Mouse (Mus musculus): ENCODE measurements around the gene Eif4a1. TPM values are rescaled to one million over a fixed set of nuclear protein-coding genes. Genes with fewer than 3 reads are reported as not detected.
A peak's percentile ranks its signal among the peaks of the same experiment; 100 is the strongest.

The Eif4a1 gene
- total RNA-seq, 2 experiments from 2014 or later = 1,029 to 1,141 TPM

GRCm38 (mm10) chr11:69680136-69680855 is 8.1 kb upstream of the Eif4a1 start:
- ATAC-seq (replicated peaks; ENCODE audit: poor library complexity) = no peak

- no peak for ATAC-seq (replicated peaks; ENCODE audit: poor library complexity)
Observed at GRCm38 (mm10) chr11:69679144-69679543, 6.9 kb upstream of the Eif4a1 start.

GRCm38 (mm10) chr11:69671726-69672124 is 498 bp downstream of the Eif4a1 start:
- no peak; the same call in 1 of the 2 replicates for ATAC-seq (replicated peaks; ENCODE audit: poor library complexity)

GRCm38 (mm10) chr11:69670786-69671725 is 1.2 kb downstream of the Eif4a1 start:
- ATAC-seq (replicated peaks; ENCODE audit: poor library complexity) = peak; percentile 66

- no peak for ATAC-seq (replicated peaks; ENCODE audit: poor library complexity)
Observed at GRCm38 (mm10) chr11:69666665-69667005, 5.6 kb downstream of the Eif4a1 start.

GRCm38 (mm10) chr11:69665961-69666664 is 6.1 kb downstream of the Eif4a1 start, which contains the start of gene Cd68:
Gene Cd68 (minus strand): TSS chr11:69666153.
- peak; percentile 62 for ATAC-seq (replicated peaks; ENCODE audit: poor library complexity)

- ATAC-seq (replicated peaks; ENCODE audit: poor library complexity) = no peak
Observed at GRCm38 (mm10) chr11:69665457-69665960, 6.7 kb downstream of the Eif4a1 start.

GRCm38 (mm10) chr11:69664841-69665240 is 7.4 kb downstream of the Eif4a1 start:
- ATAC-seq (replicated peaks; ENCODE audit: poor library complexity) = no peak

GRCm38 (mm10) chr11:69663795-69664194 is 8.4 kb downstream of the Eif4a1 start:
- no peak for ATAC-seq (replicated peaks; ENCODE audit: poor library complexity)

GRCm38 (mm10) chr11:69662967-69663671 is 9.1 kb downstream of the Eif4a1 start:
- ATAC-seq (replicated peaks; ENCODE audit: poor library complexity) = no peak

GRCm38 (mm10) chr11:69662213-69662966 is 9.8 kb downstream of the Eif4a1 start, which contains the start of gene Mpdu1:
Gene Mpdu1 (minus strand): TSS chr11:69662642.
- ATAC-seq (replicated peaks; ENCODE audit: poor library complexity) = peak; percentile 77

GRCm38 (mm10) chr11:69661221-69661881 is 10.9 kb downstream of the Eif4a1 start:
- ATAC-seq (replicated peaks; ENCODE audit: poor library complexity) = no peak

GRCm38 (mm10) chr11:69657462-69657881 is 14.8 kb downstream of the Eif4a1 start:
- no peak for ATAC-seq (replicated peaks; ENCODE audit: poor library complexity)

- ATAC-seq (replicated peaks; ENCODE audit: poor library complexity) = peak; percentile 45; the same call in 1 of the 2 replicates
Observed at GRCm38 (mm10) chr11:69656617-69657461, 15.4 kb downstream of the Eif4a1 start.

GRCm38 (mm10) chr11:69656065-69656455 is 16.2 kb downstream of the Eif4a1 start:
- no peak for ATAC-seq (replicated peaks; ENCODE audit: poor library complexity)

GRCm38 (mm10) chr11:69655264-69656064 is 16.8 kb downstream of the Eif4a1 start, which contains the start of gene Sox15:
Gene Sox15 (plus strand): TSS chr11:69655314.
- peak; percentile 63 for ATAC-seq (replicated peaks; ENCODE audit: poor library complexity)

GRCm38 (mm10) chr11:69654760-69655159 is 17.5 kb downstream of the Eif4a1 start:
- ATAC-seq (replicated peaks; ENCODE audit: poor library complexity) = no peak
